ENCODE assay signal across 31 mouse cellular contexts in genomic region chr3:30683190-30683589, GRCm38 (mm10). TPM values are rescaled to one million over a fixed set of nuclear protein-coding genes. Genes with fewer than 3 reads are reported as not detected.
DNase-seq lines count a peak whose midpoint lies in the region; ATAC-seq lines count a peak whose summit lies in the region.
"Had no signal": no experiment of that assay in that cellular context is flagged by ENCODE, and none has a peak within 500 bp of the region (broad histone marks: within the 10 kb centered on the region; RNA-seq: fewer than 3 reads in every experiment).

No protein-coding gene starts in this region.

- H3K9me3 ChIP-seq in forebrain, embryonic 13.5 days (replicated peaks): no peaks in the 10 kb centered on the region
- H3K9me3 ChIP-seq: forebrain, embryonic 10.5 days; forebrain, embryonic 15.5 days; hindbrain, embryonic 10.5 days; hindbrain, embryonic 13.5 days; intestine, embryonic 15.5 days had no signal

- 89% methylated on average over 6 of the region's 6 CpGs for WGBS in forebrain, embryonic 13.5 days

- ATAC-seq in hematopoietic stem cell, adult 5-6 weeks (replicated peaks in 1 of 2; ENCODE audit: insufficient read depth in 1 of 2, low FRiP score in 2 of 2, low TSS enrichment in 1 of 2, low read depth in 1 of 2, poor library complexity in 2 of 2, severe bottlenecking in 2 of 2): peak; percentile 37 to 39; a peak in 1 of 4 replicates
- peak; percentile 77 for ATAC-seq in megakaryocyte-erythroid progenitor cell, adult 5-6 weeks (replicated peaks; ENCODE audit: low FRiP score, low TSS enrichment, poor library complexity, severe bottlenecking)
- ATAC-seq in forebrain, embryonic 13.5 days: no peak
- ATAC-seq: CD4-positive, CD25-positive, alpha-beta regulatory T cell, adult 4 months; forebrain, embryonic 15.5 days; hindbrain, embryonic 16.5 days; intestine, embryonic 15.5 days had no signal

- H3K4me2 ChIP-seq in forebrain, embryonic 13.5 days: no peak overlapping the region
- H3K4me2 ChIP-seq: forebrain, embryonic 15.5 days; heart, embryonic 11.5 days; hindbrain, embryonic 13.5 days; intestine, embryonic 15.5 days had no signal

- no peaks in the 10 kb centered on the region for H3K4me1 ChIP-seq in forebrain, embryonic 13.5 days
- H3K4me1 ChIP-seq: forebrain, embryonic 10.5 days; forebrain, embryonic 15.5 days; hindbrain, embryonic 10.5 days; hindbrain, embryonic 13.5 days; intestine, embryonic 15.5 days had no signal

- no peaks in the 10 kb centered on the region for H3K27me3 ChIP-seq in forebrain, embryonic 13.5 days
- H3K27me3 ChIP-seq: forebrain, embryonic 15.5 days; hindbrain, embryonic 13.5 days; intestine, embryonic 15.5 days had no signal

- no peaks in the 10 kb centered on the region for H3K36me3 ChIP-seq in forebrain, embryonic 13.5 days (ENCODE audit: poor library complexity, severe bottlenecking)
- H3K36me3 ChIP-seq: forebrain, embryonic 10.5 days; forebrain, embryonic 15.5 days; hindbrain, embryonic 10.5 days; hindbrain, embryonic 13.5 days; intestine, embryonic 15.5 days had no signal

- H3K27ac ChIP-seq in forebrain, embryonic 13.5 days: no peak overlapping the region
- H3K27ac ChIP-seq: forebrain, embryonic 10.5 days; forebrain, embryonic 15.5 days; hindbrain, embryonic 10.5 days; hindbrain, embryonic 13.5 days; intestine, embryonic 15.5 days had no signal

- peak; percentile 75 for DNase-seq in MEL-GATA-1-ER (ENCODE audit: extremely low read depth, low read depth)
- no peak for DNase-seq in kidney, postnatal 36 days
- DNase-seq in spleen, postnatal 36 days (ENCODE audit: low spot score in 2 of 2): no peak
- DNase-seq: adrenal gland, adult 2 months; adrenal gland, postnatal 14 days; cerebellum, adult 11-12 months; cerebellum, adult 8-10 months; cerebellum, postnatal 10 days; cerebellum, postnatal 36 days; gastrocnemius, postnatal 36 days; heart, adult 11 months had no signal

- H3K9ac ChIP-seq in forebrain, embryonic 13.5 days: no peak overlapping the region
- H3K9ac ChIP-seq: forebrain, embryonic 15.5 days; hindbrain, embryonic 13.5 days; intestine, embryonic 15.5 days had no signal

- no peak overlapping the region for H3K4me3 ChIP-seq in forebrain, embryonic 13.5 days
- H3K4me3 ChIP-seq: forebrain, embryonic 10.5 days; forebrain, embryonic 15.5 days; hindbrain, embryonic 10.5 days; hindbrain, embryonic 13.5 days; intestine, embryonic 15.5 days had no signal

RNA-seq across cellular contexts. Expression of gene Lrrc31, which starts 16.5 kb away (rescaled TPM):
- not detected in 2 replicates for total RNA-seq in hematopoietic stem cell, adult 5-6 weeks (2017)
- not detected in 2 replicates for total RNA-seq in megakaryocyte-erythroid progenitor cell, adult 5-6 weeks (2014; fragmentation: Nextera tagmentation)
- total RNA-seq in megakaryocyte-erythroid progenitor cell, adult 5-6 weeks (2017): not detected in 2 replicates
- polyA plus RNA-seq in forebrain, embryonic 13.5 days (2015; fragmentation: Nextera tagmentation; extraction: Ambion mirVana): not detected in 2 replicates
- total RNA-seq: adrenal gland, adult 2 months; gastrocnemius, adult 8-10 months; gastrocnemius, postnatal 36 days had no signal
- polyA plus RNA-seq: adrenal gland, adult 2 months; C2C12; embryonic facial prominence, embryonic 11.5 days; forebrain, embryonic 10.5 days; forebrain, embryonic 15.5 days; heart, embryonic 11.5 days; heart, embryonic 14.5 days; hindbrain, embryonic 10.5 days had no signal

RNA-seq across cellular contexts. Expression of gene Lrrc34, which starts 35.5 kb away (rescaled TPM):
- total RNA-seq in hematopoietic stem cell, adult 5-6 weeks (2017): 0.45 and 1.1 TPM in 2 replicates
- total RNA-seq in megakaryocyte-erythroid progenitor cell, adult 5-6 weeks (2014; fragmentation: Nextera tagmentation): not detected in 2 replicates
- total RNA-seq in megakaryocyte-erythroid progenitor cell, adult 5-6 weeks (2017): not detected in 2 replicates
- 1.0 and 1.5 TPM in 2 replicates for polyA plus RNA-seq in forebrain, embryonic 13.5 days (2015; fragmentation: Nextera tagmentation; extraction: Ambion mirVana)
- total RNA-seq: adrenal gland, adult 2 months; adrenal gland, postnatal 14 days; gastrocnemius, adult 8-10 months; gastrocnemius, postnatal 36 days; heart, adult 8-10 months; heart, postnatal 25 days had no signal
- polyA plus RNA-seq: adrenal gland, adult 2 months; C2C12 had no signal

RNA-seq across cellular contexts. Expression of gene Lrriq4, which starts 38.9 kb away (rescaled TPM):
- total RNA-seq in hematopoietic stem cell, adult 5-6 weeks (2017): not detected in 2 replicates
- total RNA-seq in megakaryocyte-erythroid progenitor cell, adult 5-6 weeks (2014; fragmentation: Nextera tagmentation): not detected in 2 replicates
- total RNA-seq in megakaryocyte-erythroid progenitor cell, adult 5-6 weeks (2017): not detected in 2 replicates
- not detected in 2 replicates for polyA plus RNA-seq in forebrain, embryonic 13.5 days (2015; fragmentation: Nextera tagmentation; extraction: Ambion mirVana)
- total RNA-seq: adrenal gland, adult 2 months; adrenal gland, postnatal 14 days; adrenal gland, postnatal 4 days; gastrocnemius, adult 8-10 months; gastrocnemius, postnatal 36 days; heart, adult 8-10 months; heart, postnatal 25 days had no signal
- polyA plus RNA-seq: adrenal gland, adult 2 months; C2C12; CD4-positive, CD25-positive, alpha-beta regulatory T cell, adult 4 months; embryonic facial prominence, embryonic 11.5 days; embryonic facial prominence, embryonic 14.5 days; forebrain, embryonic 10.5 days; forebrain, embryonic 15.5 days; heart, embryonic 14.5 days; heart, postnatal 0 days; hindbrain, embryonic 10.5 days; intestine, embryonic 15.5 days had no signal
